Mouse (Mus musculus): ENCODE data around the gene Gpr83. TPM values are rescaled to one million over a fixed set of nuclear protein-coding genes. Genes with fewer than 3 reads are reported as not detected.

The Gpr83 gene
- polyA plus RNA-seq, 1 experiment = 4.6 TPM

GRCm38 (mm10) chr9:14848267-14848935 is 11.6 kb upstream of the Gpr83 start:
- WGBS = 78% methylated on average over 1 of the region's 1 CpGs
- Histone ChIP-seq H3K36me3 (ENCODE audit: control insufficient read depth, insufficient read depth, low read length) (no peaks in the 10 kb centered on the region), H3K4me1 (ENCODE audit: control insufficient read depth, insufficient read depth, insufficient read length) (no peaks in the 10 kb centered on the region), H3K4me3 (ENCODE audit: extremely low read depth, insufficient read depth, insufficient read length) (no peak overlapping the region), H3K27me3 (ENCODE audit: control insufficient read depth, insufficient read depth, low read length) (no peaks in the 10 kb centered on the region), H3K27ac (ENCODE audit: insufficient read depth, low read length) (no peak overlapping the region)
- DNase-seq (ENCODE audit: low read depth in 1 of 2, low spot score in 2 of 2) = no peak
- TF ChIP-seq POLR2A (IDR thresholded peaks at IDR 0.05; ENCODE audit: low read depth, low read length) (no peak), CTCF (IDR thresholded peaks at IDR 0.05; ENCODE audit: extremely low read depth, insufficient read depth, insufficient read length, insufficient replicate concordance) (no peak)

GRCm38 (mm10) chr9:14854585-14854984 is 5.4 kb upstream of the Gpr83 start:
- Histone ChIP-seq H3K4me3 (ENCODE audit: extremely low read depth, insufficient read depth, insufficient read length) (no peak overlapping the region), H3K27me3 (ENCODE audit: control insufficient read depth, insufficient read depth, low read length) (no peaks in the 10 kb centered on the region), H3K4me1 (ENCODE audit: control insufficient read depth, insufficient read depth, insufficient read length) (no peaks in the 10 kb centered on the region), H3K27ac (ENCODE audit: insufficient read depth, low read length) (no peak overlapping the region), H3K36me3 (ENCODE audit: control insufficient read depth, insufficient read depth, low read length) (no peaks in the 10 kb centered on the region)
- no peak for DNase-seq (ENCODE audit: low read depth in 1 of 2, low spot score in 2 of 2)
- WGBS = 88% methylated on average over 4 of the region's 4 CpGs
- TF ChIP-seq CTCF (IDR thresholded peaks at IDR 0.05; ENCODE audit: extremely low read depth, insufficient read depth, insufficient read length, insufficient replicate concordance) (no peak), POLR2A (IDR thresholded peaks at IDR 0.05; ENCODE audit: low read depth, low read length) (no peak)

GRCm38 (mm10) chr9:14856922-14857654 is 2.9 kb upstream of the Gpr83 start:
- H3K27ac ChIP-seq (ENCODE audit: insufficient read depth, low read length) = no peak overlapping the region
- 56% methylated on average over 4 of the region's 4 CpGs for WGBS
- no peaks in the 10 kb centered on the region; the same call in 1 of the 2 replicates for H3K4me1 ChIP-seq (ENCODE audit: control insufficient read depth, insufficient read depth, insufficient read length)
- DNase-seq (ENCODE audit: low read depth in 1 of 2, low spot score in 2 of 2) = no peak
- no peaks in the 10 kb centered on the region for H3K36me3 ChIP-seq (ENCODE audit: control insufficient read depth, insufficient read depth, low read length)
- H3K27me3 ChIP-seq (ENCODE audit: control insufficient read depth, insufficient read depth, low read length) = peaks cover 7% of the 10 kb centered on the region; the same call in 1 of the 2 replicates
- no peak overlapping the region for H3K4me3 ChIP-seq (ENCODE audit: extremely low read depth, insufficient read depth, insufficient read length)
- TF ChIP-seq CTCF (IDR thresholded peaks at IDR 0.05; ENCODE audit: extremely low read depth, insufficient read depth, insufficient read length, insufficient replicate concordance) = no peak
- TF ChIP-seq POLR2A (IDR thresholded peaks at IDR 0.05; ENCODE audit: low read depth, low read length) = no peak

- Histone ChIP-seq H3K27me3 (ENCODE audit: control insufficient read depth, insufficient read depth, low read length) (peaks cover 7% of the 10 kb centered on the region; the same call in 1 of the 2 replicates), H3K4me3 (ENCODE audit: extremely low read depth, insufficient read depth, insufficient read length) (no peak overlapping the region), H3K36me3 (ENCODE audit: control insufficient read depth, insufficient read depth, low read length) (no peaks in the 10 kb centered on the region), H3K4me1 (ENCODE audit: control insufficient read depth, insufficient read depth, insufficient read length) (no peaks in the 10 kb centered on the region; the same call in 1 of the 2 replicates), H3K27ac (ENCODE audit: insufficient read depth, low read length) (no peak overlapping the region)
- no peak for TF ChIP-seq POLR2A (IDR thresholded peaks at IDR 0.05; ENCODE audit: low read depth, low read length)
- no peak for DNase-seq (ENCODE audit: low read depth in 1 of 2, low spot score in 2 of 2)
- WGBS = 66% methylated on average over 7 of the region's 7 CpGs
These were observed 1.8 kb upstream of the Gpr83 start for GRCm38 (mm10) chr9:14858170-14858706.

- DNase-seq (ENCODE audit: low read depth in 1 of 2, low spot score in 2 of 2) = no peak
- Histone ChIP-seq H3K36me3 (ENCODE audit: control insufficient read depth, insufficient read depth, low read length) (no peaks in the 10 kb centered on the region), H3K4me3 (ENCODE audit: extremely low read depth, insufficient read depth, insufficient read length) (no peak overlapping the region), H3K4me1 (ENCODE audit: control insufficient read depth, insufficient read depth, insufficient read length) (no peaks in the 10 kb centered on the region; the same call in 1 of the 2 replicates), H3K27ac (ENCODE audit: insufficient read depth, low read length) (no peak overlapping the region), H3K27me3 (ENCODE audit: control insufficient read depth, insufficient read depth, low read length) (peaks cover 7% of the 10 kb centered on the region; the same call in 1 of the 2 replicates)
- WGBS = 80% methylated on average over 3 of the region's 3 CpGs
- TF ChIP-seq CTCF (IDR thresholded peaks at IDR 0.05; ENCODE audit: extremely low read depth, insufficient read depth, insufficient read length, insufficient replicate concordance) (no peak), POLR2A (IDR thresholded peaks at IDR 0.05; ENCODE audit: low read depth, low read length) (no peak)
These were observed 1.2 kb upstream of the Gpr83 start for GRCm38 (mm10) chr9:14858782-14859181.

- no peak for DNase-seq (ENCODE audit: low read depth in 1 of 2, low spot score in 2 of 2)
- TF ChIP-seq CTCF (IDR thresholded peaks at IDR 0.05; ENCODE audit: extremely low read depth, insufficient read depth, insufficient read length, insufficient replicate concordance) (no peak), POLR2A (IDR thresholded peaks at IDR 0.05; ENCODE audit: low read depth, low read length) (no peak)
- H3K4me3 ChIP-seq (ENCODE audit: extremely low read depth, insufficient read depth, insufficient read length) = no peak overlapping the region
- H3K36me3 ChIP-seq (ENCODE audit: control insufficient read depth, insufficient read depth, low read length) = no peaks in the 10 kb centered on the region
- H3K4me1 ChIP-seq (ENCODE audit: control insufficient read depth, insufficient read depth, insufficient read length) = no peaks in the 10 kb centered on the region; the same call in 1 of the 2 replicates
- peaks cover 7% of the 10 kb centered on the region; the same call in 1 of the 2 replicates for H3K27me3 ChIP-seq (ENCODE audit: control insufficient read depth, insufficient read depth, low read length)
- WGBS = 86% methylated on average over 3 of the region's 3 CpGs
- H3K27ac ChIP-seq (ENCODE audit: insufficient read depth, low read length) = no peak overlapping the region
These were observed 3.1 kb downstream of the Gpr83 start for GRCm38 (mm10) chr9:14863126-14863525.

Data from spleen, adult 2 months (tissue).